Mouse (Mus musculus) left cerebral cortex, adult 2 months (tissue): ENCODE measurements around the gene Rbfox3. TPM values are rescaled to one million over a fixed set of nuclear protein-coding genes. Genes with fewer than 3 reads are reported as not detected.
A peak's percentile ranks its signal among the peaks of the same experiment; 100 is the strongest.

Source experiments
- DNase-seq, 2 experiments: peaks; one replicate each; pipeline ENCODE4 v3.0.0; 2021 to 2022; ENCODE audit warnings: low spot score in 2 of 2, mixed read lengths in 1 of 2; ENCODE audit errors: extremely low spot score in 1 of 2
- H3K27ac ChIP-seq: fragments of 200-600 bp; 2 replicates; pipeline ENCODE4 v1.8.1; 2022
- H3K4me3 ChIP-seq: fragments of 200-600 bp; 2 replicates; pipeline ENCODE4 v1.8.1; 2022
- CTCF ChIP-seq: fragments of 200-600 bp; IDR thresholded peaks from 2 replicates; pipeline ENCODE4 v1.8.1; 2022; ENCODE audit warnings: antibody characterized with exemption, mild to moderate bottlenecking, moderate library complexity
- intact Hi-C: fragments of 180-260 bp; cut with DNase I; formaldehyde crosslinking; loops from one replicate; pipeline ENCODE4 v1.15.1; 2025
- total RNA-seq, 2 experiments: library from RNA; stranded (reverse); gene quantifications; 2 replicates each; pipeline ENCODE4 v1.2.3; 2021

Gene Rbfox3
- total RNA-seq, 2 experiments from 2014 or later = 345 to 353 TPM

DNA sequence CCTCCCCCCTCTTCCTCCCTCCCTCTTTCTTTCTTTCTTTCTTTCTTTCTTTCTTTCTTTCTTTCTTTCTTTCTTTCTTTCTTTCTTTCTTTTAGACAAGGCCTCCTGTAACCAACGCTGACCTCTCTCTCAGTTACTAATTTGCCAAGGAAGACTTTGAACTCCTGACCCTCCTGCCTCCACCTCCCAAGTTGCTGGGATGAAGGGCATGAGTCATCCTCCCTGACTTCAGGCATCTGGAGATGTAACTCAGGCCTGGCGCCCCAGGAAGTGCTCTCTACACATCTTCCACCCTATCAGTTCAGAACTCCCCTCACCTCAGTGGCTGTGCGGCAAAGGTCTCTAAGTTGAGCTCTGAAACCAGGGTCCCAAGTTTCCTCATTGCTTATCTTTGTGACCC is 143.0 kb downstream of the Rbfox3 start:
- intact Hi-C loops = no loop called here
- Histone ChIP-seq H3K27ac (peak overlapping the region; percentile 78), H3K4me3 (no peak overlapping the region)
- DNase-seq = no peak
- no peak for TF ChIP-seq CTCF

DNA sequence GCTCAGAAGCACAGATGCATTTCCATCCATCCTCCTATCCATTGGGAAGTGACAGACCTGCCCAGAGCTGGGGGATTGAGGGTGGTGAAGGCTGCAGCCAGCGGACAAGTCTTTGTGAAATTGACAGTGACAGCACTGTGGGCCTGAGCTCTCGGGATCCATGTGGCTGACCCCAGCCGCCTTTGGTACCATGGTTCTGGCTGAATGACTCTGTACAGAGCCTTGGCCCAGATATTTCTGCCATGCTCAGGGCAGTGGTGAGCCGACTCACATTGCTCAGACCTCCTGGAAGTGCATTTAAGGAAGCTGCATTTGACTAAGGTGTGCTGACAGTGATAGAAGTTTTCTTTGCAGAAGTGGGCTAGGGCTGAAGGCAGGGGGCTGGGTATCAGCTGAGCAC is 144.0 kb downstream of the Rbfox3 start:
- peak overlapping the region; percentile 28; the same call in 1 of the 2 replicates for H3K27ac ChIP-seq
- no peak overlapping the region for H3K4me3 ChIP-seq
- TF ChIP-seq CTCF = no peak

DNA sequence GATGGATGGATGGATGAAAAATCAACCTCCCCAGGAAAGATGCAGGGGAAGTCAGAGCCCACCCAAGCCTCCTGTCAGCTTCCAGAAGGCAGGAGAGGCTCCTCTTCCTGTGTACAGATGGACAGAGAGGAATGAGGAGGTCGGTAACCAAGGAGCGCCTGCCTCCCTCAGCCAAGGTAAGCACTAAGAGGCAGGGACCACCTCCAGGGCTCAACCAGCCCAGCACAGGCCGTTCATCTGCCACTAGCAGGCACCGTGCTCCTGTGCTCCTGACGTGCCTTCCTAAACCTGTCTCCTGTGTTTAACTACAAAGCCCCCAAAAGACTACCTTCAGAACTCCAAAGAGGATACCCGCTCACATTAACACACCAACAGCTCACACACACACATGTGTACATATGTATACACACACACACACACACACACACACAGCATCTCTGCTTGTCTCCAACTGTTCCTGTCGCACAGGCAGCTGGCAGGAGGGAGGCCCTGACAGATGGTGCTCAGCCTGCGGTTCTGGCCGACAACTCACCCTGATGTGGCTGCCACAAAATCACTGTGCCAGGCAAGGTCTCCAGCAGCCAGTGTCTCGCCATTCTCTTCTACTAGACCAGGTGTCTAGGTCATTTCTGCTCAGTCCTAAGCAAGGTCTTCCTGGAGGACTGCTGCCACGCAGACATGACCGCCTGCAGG is 151.0 kb downstream of the Rbfox3 start:
- TF ChIP-seq CTCF = no peak

More for the DNA sequence above, 144.0 kb downstream of the Rbfox3 start:
- no peak for DNase-seq
- intact Hi-C loops = no loop called here

DNA sequence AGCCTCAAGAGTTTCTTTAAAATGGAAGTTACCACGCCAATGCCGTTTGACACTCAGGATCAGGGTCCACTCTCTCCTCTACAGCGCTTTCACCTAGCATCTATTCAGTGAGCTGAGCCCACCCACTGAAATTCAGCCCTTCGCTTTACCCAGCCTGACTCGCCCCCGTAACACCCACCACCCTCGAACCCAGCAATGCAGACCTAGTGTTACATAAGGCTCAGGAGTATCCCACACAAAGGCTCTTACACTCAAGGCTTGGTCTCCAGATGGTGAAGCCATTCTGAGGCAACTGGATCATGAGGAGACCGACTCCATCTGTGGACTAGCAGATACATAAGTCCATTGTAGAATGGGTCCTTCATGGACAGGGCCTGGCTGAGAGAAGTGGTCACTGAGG is 152.2 kb downstream of the Rbfox3 start:
- peak in 1 of 2 experiments; percentile 71 for DNase-seq
- intact Hi-C loops = loop anchor here (2.0 to 5.0 kb wide), 3 partner anchors 34 to 138 kb away; no protein-coding TSS in a partner anchor
- no peak overlapping the region for H3K4me3 ChIP-seq
- no peak for TF ChIP-seq CTCF
- H3K27ac ChIP-seq = peak overlapping the region; percentile 89

More for the DNA sequence above, 151.0 kb downstream of the Rbfox3 start:
- intact Hi-C loops = no loop called here
- H3K27ac ChIP-seq = peak overlapping the region; percentile 89
- no peak overlapping the region for H3K4me3 ChIP-seq
- no peak for DNase-seq

DNA sequence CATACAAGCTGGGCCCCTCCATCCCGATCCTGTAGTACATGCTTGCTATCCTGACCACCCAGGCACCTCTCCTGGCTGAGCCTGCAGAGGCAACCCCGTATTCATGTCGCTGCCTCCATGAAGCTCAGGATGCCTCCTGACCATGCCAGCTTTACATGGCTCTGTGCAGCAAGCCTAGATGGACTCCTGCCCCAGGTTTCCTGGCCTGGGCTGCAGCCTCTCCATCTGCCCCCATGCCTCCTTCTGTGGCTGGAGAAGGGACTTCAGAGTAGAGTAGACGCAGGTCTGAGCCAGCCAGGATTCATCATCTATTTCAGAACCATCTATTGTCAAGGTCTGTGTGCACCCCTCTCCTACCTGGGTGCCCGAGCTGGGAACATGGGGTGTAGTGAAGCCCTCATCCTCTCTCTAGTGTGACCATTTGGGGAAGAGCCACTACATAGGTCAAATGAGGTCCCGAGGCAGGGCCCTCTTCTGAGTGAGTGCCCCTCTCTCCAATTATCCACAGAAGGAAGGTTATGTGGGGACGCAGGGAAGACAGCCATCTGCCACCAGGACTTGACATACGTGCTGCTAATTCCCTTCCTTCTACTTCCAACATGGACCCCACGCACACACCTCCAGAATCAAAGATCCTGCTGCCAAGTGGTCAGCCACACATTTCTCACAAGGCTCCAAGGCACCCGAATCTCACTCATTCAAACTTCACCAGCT is 153.0 kb downstream of the Rbfox3 start:
- no peak for TF ChIP-seq CTCF
- intact Hi-C loops = loop anchor here (2.0 to 5.0 kb wide), 3 partner anchors 34 to 139 kb away; no protein-coding TSS in a partner anchor
- Histone ChIP-seq H3K27ac (peak overlapping the region; percentile 89), H3K4me3 (no peak overlapping the region)
- DNase-seq = no peak

DNA sequence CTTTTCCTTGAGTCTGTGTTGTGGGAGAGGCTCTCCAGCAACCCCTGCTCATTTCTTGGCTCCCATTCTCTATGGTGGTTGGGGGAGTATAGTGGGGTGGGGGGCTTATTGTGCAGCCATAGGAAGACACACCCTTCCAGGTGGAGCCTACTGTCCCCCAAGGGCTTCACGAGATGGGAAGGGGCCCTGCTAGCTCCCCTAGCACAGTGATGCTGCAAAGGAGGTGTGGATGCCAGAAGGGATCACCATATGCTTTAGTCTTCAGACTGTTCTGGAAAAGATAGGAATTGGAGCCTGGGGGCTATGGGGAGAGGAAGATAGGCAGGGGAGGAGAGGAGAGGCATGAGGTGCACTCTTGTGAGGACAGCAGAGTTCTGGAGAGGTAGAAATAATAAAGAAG is 153.9 kb downstream of the Rbfox3 start:
- intact Hi-C loops = loop anchor here (5.0 kb wide), 2 partner anchors 105 to 140 kb away; no protein-coding TSS in a partner anchor
- TF ChIP-seq CTCF = no peak
- DNase-seq = no peak
- no peak overlapping the region for H3K4me3 ChIP-seq
- H3K27ac ChIP-seq = peak overlapping the region; percentile 81; the same call in 1 of the 2 replicates

DNA sequence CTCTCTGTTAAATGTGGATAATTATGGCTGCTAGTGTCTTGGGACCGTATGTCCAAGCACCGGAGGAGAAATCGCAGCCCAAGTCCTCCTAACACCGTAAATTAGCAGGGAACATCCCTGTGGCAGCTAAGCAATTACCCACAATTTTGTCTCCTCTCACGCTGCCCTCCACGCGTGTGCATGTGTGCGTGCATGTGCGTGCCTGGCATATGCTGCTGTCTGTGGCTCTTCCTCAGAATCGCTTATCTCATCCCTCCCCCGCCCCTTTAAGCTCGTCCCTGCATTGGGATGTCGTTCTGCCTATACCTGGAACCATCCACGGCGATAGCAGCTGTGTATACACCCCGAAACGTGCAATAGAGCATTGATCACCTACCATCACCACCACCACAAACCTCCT is 156.4 kb downstream of the Rbfox3 start:
- Histone ChIP-seq H3K27ac (peak overlapping the region; percentile 81), H3K4me3 (no peak overlapping the region)
- intact Hi-C loops = loop anchor here (5.0 kb wide), 2 partner anchors 107 to 142 kb away; no protein-coding TSS in a partner anchor
- TF ChIP-seq CTCF = no peak
- no peak for DNase-seq

DNA sequence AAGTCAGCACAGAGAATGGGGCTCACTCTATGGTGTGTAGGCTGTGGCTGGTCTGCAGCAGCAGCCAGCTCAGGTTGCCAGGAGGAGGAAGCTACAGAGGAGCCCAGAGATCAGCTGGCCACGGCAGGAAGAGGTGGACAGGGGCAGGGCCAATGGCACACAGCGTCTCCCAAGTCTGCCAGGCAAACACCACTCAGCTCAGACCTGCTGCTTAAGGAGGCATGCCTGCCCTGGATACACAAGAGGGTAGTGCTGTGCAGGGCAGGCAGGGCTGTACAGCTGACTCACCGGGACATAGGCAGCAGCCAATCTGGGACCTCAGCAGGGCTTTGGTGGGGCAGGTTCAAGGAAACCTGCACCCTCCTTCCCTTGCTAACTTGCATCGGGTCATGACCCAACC is 156.9 kb downstream of the Rbfox3 start:
- peak overlapping the region; percentile 81 for H3K27ac ChIP-seq

DNA sequence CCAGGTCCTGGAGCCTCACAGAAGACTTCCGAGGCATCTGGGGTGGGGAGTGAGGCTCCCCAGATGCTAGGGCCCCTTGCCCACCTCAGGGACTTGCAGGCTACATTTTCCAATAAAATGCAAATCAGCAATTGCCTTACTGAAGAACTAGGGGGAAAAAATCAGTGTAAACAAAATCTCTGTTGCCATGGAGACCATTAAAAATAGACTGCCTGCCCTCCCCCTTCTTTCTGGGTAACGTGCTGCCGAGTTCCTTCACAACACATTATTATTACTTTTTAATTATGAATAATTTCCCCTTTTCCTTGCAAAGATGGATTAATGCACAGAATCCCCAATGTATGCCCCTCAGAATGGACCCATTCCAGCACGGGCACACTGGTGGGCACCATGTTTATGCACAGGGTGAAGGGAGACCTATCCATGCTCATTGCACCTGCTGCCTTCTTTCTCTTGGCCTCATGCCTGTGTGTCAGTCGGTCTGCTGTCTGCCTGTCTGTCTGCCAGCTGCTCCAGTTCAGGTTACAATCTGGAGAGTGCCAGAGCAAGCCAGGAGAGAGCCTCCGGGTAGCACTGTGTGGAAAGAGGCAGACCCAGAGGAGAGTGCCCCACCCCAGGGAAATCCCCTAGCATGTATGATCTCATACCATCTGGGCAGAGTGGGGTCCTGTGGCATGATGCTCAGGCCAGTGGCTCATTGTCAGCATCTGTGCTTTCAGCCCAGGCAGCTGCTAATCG is 159.3 kb downstream of the Rbfox3 start:
- no peak for TF ChIP-seq CTCF
- no peak for DNase-seq
- H3K27ac ChIP-seq = peak overlapping the region; percentile 76
- intact Hi-C loops = no loop called here
- no peak overlapping the region for H3K4me3 ChIP-seq

More for the DNA sequence above, 156.9 kb downstream of the Rbfox3 start:
- no peak for DNase-seq
- TF ChIP-seq CTCF = no peak
- no peak overlapping the region for H3K4me3 ChIP-seq
- intact Hi-C loops = no loop called here

DNA sequence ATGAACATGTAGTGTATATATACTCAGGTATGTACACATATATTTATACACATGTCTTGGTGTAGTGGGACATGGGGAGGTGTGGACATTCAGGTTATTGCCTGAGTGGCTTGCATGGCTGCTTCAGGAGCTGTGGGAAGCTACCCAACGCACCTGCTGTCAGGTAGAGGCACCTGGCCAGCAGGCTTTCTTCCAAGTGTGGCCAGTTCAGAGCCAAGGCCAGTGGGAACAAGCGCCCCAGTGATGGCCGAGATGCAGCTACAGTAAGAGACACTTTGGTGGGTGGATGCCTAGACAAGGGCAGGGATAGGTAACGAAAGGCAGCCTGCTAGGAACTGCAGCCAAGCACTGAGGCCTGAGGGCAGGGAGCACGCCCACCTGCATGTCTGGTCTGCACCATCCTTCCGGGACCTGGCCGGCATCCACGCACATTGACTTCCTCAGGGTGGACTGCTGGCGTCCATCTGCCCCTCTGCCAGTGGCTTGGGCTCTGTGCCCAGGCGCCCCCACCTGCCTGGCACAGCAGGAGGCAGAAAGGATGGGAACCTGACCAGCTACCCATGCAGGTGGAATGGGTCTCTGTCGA is 160.6 kb downstream of the Rbfox3 start:
- intact Hi-C loops = no loop called here
- H3K4me3 ChIP-seq = no peak overlapping the region
- H3K27ac ChIP-seq = no peak overlapping the region
- DNase-seq = no peak
- no peak for TF ChIP-seq CTCF

DNA sequence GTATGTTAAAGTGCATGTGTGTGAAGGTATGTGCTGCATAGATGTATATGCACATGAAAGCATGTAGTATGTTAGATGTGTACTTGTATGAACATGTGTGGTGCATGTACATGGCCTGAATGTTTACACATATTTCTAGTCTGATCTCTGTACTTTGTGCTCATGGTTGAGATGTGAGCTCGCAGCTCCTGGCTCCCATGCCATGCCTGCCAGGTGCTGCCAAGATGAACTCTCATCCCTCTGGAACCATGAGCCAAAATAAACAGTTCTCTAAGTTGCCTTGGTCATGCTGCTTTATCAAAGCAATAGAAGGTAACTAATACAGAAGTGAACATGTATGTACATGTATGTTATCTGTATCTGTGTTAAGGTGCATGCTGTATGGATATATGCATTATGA is 161.9 kb downstream of the Rbfox3 start:
- no peak for DNase-seq
- intact Hi-C loops = no loop called here
- Histone ChIP-seq H3K27ac (no peak overlapping the region), H3K4me3 (no peak overlapping the region)
- no peak for TF ChIP-seq CTCF
